Mouse (Mus musculus): ENCODE measurements at regions not wholly inside any gene's neighbourhood (a gene's known extent, or its start where the extent isn't known, plus 50 kb on each side); places are given as distances from the start of the nearest gene placed in this dataset.

GRCm38 (mm10) chr15:69346065-69346464 is 2845.4 kb upstream of the Lrrc6 start:
- no peak for ATAC-seq (ENCODE audit: low FRiP score)
- Histone ChIP-seq H3K4me1 (no peaks in the 10 kb centered on the region), H3K4me2 (replicated peaks) (no peak overlapping the region), H3K36me3 (no peaks in the 10 kb centered on the region), H3K9ac (no peak overlapping the region), H3K27me3 (no peaks in the 10 kb centered on the region), H3K4me3 (no peak overlapping the region), H3K9me3 (replicated peaks) (no peaks in the 10 kb centered on the region), H3K27ac (no peak overlapping the region)
- WGBS = 83% methylated on average over 1 of the region's 1 CpGs

GRCm38 (mm10) chr15:69342759-69343158 is 2842.0 kb upstream of the Lrrc6 start:
- Histone ChIP-seq H3K36me3 (no peaks in the 10 kb centered on the region), H3K27me3 (no peaks in the 10 kb centered on the region), H3K4me3 (no peak overlapping the region), H3K9me3 (replicated peaks) (no peaks in the 10 kb centered on the region), H3K4me1 (no peaks in the 10 kb centered on the region), H3K9ac (no peak overlapping the region), H3K4me2 (replicated peaks) (no peak overlapping the region), H3K27ac (no peak overlapping the region)
- WGBS = 51% methylated on average over 2 of the region's 2 CpGs
- ATAC-seq (ENCODE audit: low FRiP score) = no peak

GRCm38 (mm10) chr15:69336491-69336890 is 2835.8 kb upstream of the Lrrc6 start:
- ATAC-seq (ENCODE audit: low FRiP score) = no peak
- Histone ChIP-seq H3K36me3 (no peaks in the 10 kb centered on the region), H3K9ac (no peak overlapping the region), H3K9me3 (replicated peaks) (no peaks in the 10 kb centered on the region), H3K4me2 (replicated peaks) (no peak overlapping the region), H3K4me3 (no peak overlapping the region), H3K4me1 (no peaks in the 10 kb centered on the region), H3K27ac (no peak overlapping the region), H3K27me3 (no peaks in the 10 kb centered on the region)
- WGBS = 67% methylated on average over 2 of the region's 2 CpGs

- H3K4me2 ChIP-seq (replicated peaks) = no peak overlapping the region
- no peak overlapping the region for H3K4me3 ChIP-seq
- H3K27ac ChIP-seq = no peak overlapping the region
- no peaks in the 10 kb centered on the region for H3K9me3 ChIP-seq (replicated peaks)
- no peaks in the 10 kb centered on the region for H3K36me3 ChIP-seq
- no peak overlapping the region for H3K9ac ChIP-seq
- no peaks in the 10 kb centered on the region for H3K4me1 ChIP-seq
- no peaks in the 10 kb centered on the region for H3K27me3 ChIP-seq
- no peak for ATAC-seq (ENCODE audit: low FRiP score)
These were observed 2825.8 kb upstream of the Lrrc6 start for GRCm38 (mm10) chr15:69326537-69326936.

DNA sequence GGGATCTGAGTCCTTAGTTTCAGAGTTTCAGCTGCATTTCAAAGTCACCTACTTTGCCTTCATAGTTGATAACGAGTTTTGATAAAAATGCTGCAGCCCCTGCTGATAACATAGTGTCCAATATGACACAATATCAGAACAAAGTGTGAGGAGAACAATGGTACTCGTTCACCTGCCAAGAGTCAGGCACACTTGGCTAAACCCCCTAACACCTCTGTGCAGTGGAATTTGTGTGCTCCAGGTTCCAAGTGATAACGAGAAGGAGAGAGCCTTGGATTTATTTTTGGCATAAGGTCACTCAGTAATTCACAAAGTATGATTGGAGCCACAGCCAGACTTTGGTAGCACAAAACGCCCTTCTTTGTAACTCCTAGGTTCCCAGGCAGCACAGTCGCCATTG is 2802.4 kb upstream of the Lrrc6 start:
- H3K9me3 ChIP-seq (replicated peaks) = no peaks in the 10 kb centered on the region
- H3K36me3 ChIP-seq = no peaks in the 10 kb centered on the region
- no peak overlapping the region for H3K27ac ChIP-seq
- H3K4me1 ChIP-seq = no peaks in the 10 kb centered on the region
- 74% methylated on average over 5 of the region's 5 CpGs for WGBS
- no peak overlapping the region for H3K4me2 ChIP-seq (replicated peaks)
- no peaks in the 10 kb centered on the region for H3K27me3 ChIP-seq
- no peak for ATAC-seq (ENCODE audit: low FRiP score)
- H3K4me3 ChIP-seq = no peak overlapping the region
- no peak overlapping the region for H3K9ac ChIP-seq

DNA sequence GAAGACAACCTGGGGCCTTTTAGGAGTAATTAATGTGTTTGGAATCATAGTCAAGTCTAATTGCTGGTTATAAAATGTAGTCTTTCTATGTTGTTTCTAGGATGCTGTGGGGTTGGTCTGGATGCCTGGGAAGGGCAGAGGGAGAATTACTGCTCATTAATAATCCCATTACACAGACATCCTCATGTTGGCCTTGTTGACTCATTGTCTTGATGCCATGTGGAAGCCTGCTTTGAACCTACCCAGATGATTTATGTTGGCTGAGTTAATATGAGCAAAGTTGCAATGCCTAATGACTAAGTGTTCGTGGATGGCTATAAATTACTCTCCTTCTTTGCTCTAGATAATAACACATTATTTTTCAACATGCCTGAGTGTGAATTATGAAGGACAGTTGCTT is 2790.6 kb upstream of the Lrrc6 start:
- ATAC-seq (ENCODE audit: low FRiP score) = no peak
- H3K27me3 ChIP-seq = no peaks in the 10 kb centered on the region
- no peak overlapping the region for H3K27ac ChIP-seq
- no peak overlapping the region for H3K9ac ChIP-seq
- H3K4me2 ChIP-seq (replicated peaks) = no peak overlapping the region
- no peaks in the 10 kb centered on the region for H3K9me3 ChIP-seq (replicated peaks)
- no peak overlapping the region for H3K4me3 ChIP-seq
- 75% methylated on average over 1 of the region's 1 CpGs for WGBS
- no peaks in the 10 kb centered on the region for H3K4me1 ChIP-seq
- H3K36me3 ChIP-seq = no peaks in the 10 kb centered on the region

- H3K4me2 ChIP-seq (replicated peaks) = no peak overlapping the region
- H3K4me3 ChIP-seq = no peak overlapping the region
- H3K4me1 ChIP-seq = no peaks in the 10 kb centered on the region; the same call in 1 of the 2 replicates
- no peak for ATAC-seq (ENCODE audit: low FRiP score)
- no peaks in the 10 kb centered on the region for H3K27me3 ChIP-seq
- H3K36me3 ChIP-seq = no peaks in the 10 kb centered on the region
- H3K9me3 ChIP-seq (replicated peaks) = no peaks in the 10 kb centered on the region
- H3K9ac ChIP-seq = no peak overlapping the region
- no peak overlapping the region for H3K27ac ChIP-seq
These were observed 2775.0 kb upstream of the Lrrc6 start for GRCm38 (mm10) chr15:69275546-69276255.

- WGBS = 67% methylated on average over 8 of the region's 8 CpGs
- Histone ChIP-seq H3K9ac (no peak overlapping the region), H3K4me3 (no peak overlapping the region), H3K4me2 (replicated peaks) (no peak overlapping the region), H3K36me3 (no peaks in the 10 kb centered on the region), H3K4me1 (no peaks in the 10 kb centered on the region; the same call in 1 of the 2 replicates), H3K27ac (no peak overlapping the region), H3K27me3 (no peaks in the 10 kb centered on the region), H3K9me3 (replicated peaks) (no peaks in the 10 kb centered on the region)
- ATAC-seq (ENCODE audit: low FRiP score) = no peak
These were observed 2773.6 kb upstream of the Lrrc6 start for GRCm38 (mm10) chr15:69274225-69274766.

DNA sequence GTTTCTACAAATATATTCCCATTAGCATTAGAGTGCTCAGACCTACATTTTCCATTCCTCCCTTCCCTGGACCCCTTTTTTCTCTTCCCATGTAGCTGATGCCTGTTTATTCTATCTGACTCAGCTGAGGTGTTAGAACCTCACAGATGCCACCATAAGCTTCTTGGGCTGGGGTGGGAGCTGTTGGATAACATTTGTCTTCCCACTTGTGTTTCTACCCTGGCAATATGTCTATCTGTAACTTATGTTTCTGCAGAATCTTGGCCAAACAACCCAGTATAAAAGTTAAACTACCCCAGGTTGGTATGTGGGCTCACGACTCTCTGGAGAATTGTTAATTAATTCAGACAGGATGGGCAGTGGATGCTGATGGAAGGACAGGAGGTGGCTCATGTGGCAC is 2772.8 kb upstream of the Lrrc6 start:
- H3K4me2 ChIP-seq (replicated peaks) = no peak overlapping the region

DNA sequence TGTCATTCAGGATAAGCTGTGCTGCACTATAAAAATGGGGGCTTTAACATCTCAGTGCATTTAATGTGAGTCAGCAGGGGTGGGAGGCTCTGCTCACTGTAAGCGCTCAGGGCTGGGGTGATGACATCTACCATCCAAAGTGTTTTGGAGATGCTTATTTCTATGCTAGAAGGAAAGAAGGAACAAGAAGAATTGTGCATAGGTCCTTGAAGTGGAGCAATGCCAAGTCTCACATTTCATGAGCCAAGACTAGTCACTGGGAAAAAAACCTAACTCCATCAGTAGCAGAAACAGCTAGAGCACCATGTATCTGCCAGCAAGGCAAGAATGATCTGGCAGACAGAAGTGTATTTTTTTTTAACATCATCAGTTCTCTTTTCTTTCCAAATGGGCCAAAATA is 2761.2 kb upstream of the Lrrc6 start:
- no peak overlapping the region for H3K27ac ChIP-seq
- H3K4me1 ChIP-seq = 0 out of 2 replicates have a peak, but pooled peaks cover 4% of the 10 kb centered on the region
- WGBS = 92% methylated on average over 1 of the region's 1 CpGs
- no peaks in the 10 kb centered on the region for H3K27me3 ChIP-seq
- no peak overlapping the region for H3K4me2 ChIP-seq (replicated peaks)
- no peak overlapping the region for H3K4me3 ChIP-seq
- H3K9ac ChIP-seq = no peak overlapping the region
- H3K36me3 ChIP-seq = no peaks in the 10 kb centered on the region
- no peaks in the 10 kb centered on the region for H3K9me3 ChIP-seq (replicated peaks)
- ATAC-seq (ENCODE audit: low FRiP score) = no peak

More for the DNA sequence above, 2772.8 kb upstream of the Lrrc6 start:
- no peak overlapping the region for H3K27ac ChIP-seq
- H3K9ac ChIP-seq = no peak overlapping the region
- H3K9me3 ChIP-seq (replicated peaks) = no peaks in the 10 kb centered on the region
- H3K27me3 ChIP-seq = no peaks in the 10 kb centered on the region
- no peak for ATAC-seq (ENCODE audit: low FRiP score)
- H3K4me1 ChIP-seq = no peaks in the 10 kb centered on the region; the same call in 1 of the 2 replicates
- WGBS = 73% methylated on average over 1 of the region's 1 CpGs
- no peak overlapping the region for H3K4me3 ChIP-seq
- no peaks in the 10 kb centered on the region for H3K36me3 ChIP-seq

DNA sequence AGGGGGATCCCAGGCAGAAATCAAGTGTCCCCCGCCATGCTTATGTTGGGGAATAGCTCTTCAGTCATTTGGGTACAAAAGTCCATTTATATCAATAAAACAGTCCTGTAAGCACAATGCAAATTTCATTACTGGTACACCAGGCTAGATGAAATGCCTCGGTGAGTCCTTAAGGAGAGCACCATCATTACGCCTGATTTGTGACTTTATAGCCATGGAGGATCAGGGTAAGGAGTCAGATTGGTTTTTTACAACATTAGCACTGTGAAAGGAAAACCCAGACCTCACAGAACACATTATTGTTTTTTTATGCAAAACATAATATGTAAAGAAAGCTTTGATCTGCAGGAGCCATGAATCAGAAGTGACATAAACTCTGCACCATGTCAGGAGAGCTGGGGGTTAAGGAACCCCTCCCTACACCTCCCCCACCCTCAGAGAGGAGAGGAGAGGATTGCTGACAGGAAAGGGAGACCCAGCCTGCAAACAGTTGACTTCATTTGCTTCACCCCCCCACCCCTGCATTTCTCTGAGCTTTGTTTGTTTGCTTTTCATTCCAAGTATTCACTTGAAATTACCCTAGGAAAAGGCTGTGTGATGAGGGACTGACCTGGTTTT is 2756.6 kb upstream of the Lrrc6 start:
- Histone ChIP-seq H3K4me3 (no peak overlapping the region), H3K4me2 (replicated peaks) (no peak overlapping the region), H3K9me3 (replicated peaks) (no peaks in the 10 kb centered on the region), H3K36me3 (no peaks in the 10 kb centered on the region), H3K27ac (no peak overlapping the region), H3K9ac (no peak overlapping the region), H3K4me1 (0 out of 2 replicates have a peak, but pooled peaks cover 4% of the 10 kb centered on the region), H3K27me3 (no peaks in the 10 kb centered on the region)
- WGBS = 61% methylated on average over 3 of the region's 3 CpGs
- no peak for ATAC-seq (ENCODE audit: low FRiP score)

- Histone ChIP-seq H3K9ac (no peak overlapping the region), H3K27me3 (no peaks in the 10 kb centered on the region), H3K27ac (no peak overlapping the region), H3K4me3 (no peak overlapping the region), H3K36me3 (no peaks in the 10 kb centered on the region), H3K9me3 (replicated peaks) (no peaks in the 10 kb centered on the region), H3K4me2 (replicated peaks) (no peak overlapping the region), H3K4me1 (0 out of 2 replicates have a peak, but pooled peaks cover 4% of the 10 kb centered on the region)
- 92% methylated on average over 2 of the region's 2 CpGs for WGBS
- ATAC-seq (ENCODE audit: low FRiP score) = no peak
These were observed 2753.0 kb upstream of the Lrrc6 start for GRCm38 (mm10) chr15:69253698-69254097.

DNA sequence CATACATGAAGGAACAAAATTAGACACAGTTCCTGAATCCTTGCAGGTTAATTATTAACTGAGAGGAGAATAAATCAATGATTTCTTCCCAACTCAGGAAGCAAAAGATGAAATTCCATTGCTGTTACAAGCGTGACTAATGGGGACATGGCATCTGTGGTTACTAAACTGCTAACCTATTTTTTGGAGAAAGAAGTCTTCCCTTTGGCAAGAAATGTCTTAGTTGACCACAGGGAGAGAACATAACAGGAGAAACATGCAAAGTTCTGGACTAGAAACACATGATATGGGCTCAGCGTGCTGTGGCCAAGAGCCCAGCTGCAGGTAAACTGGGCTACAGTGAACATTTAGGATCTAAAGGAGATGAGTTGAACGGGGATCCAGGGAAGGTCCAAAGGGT is 2751.4 kb upstream of the Lrrc6 start:
- H3K27me3 ChIP-seq = no peaks in the 10 kb centered on the region
- no peak overlapping the region for H3K9ac ChIP-seq
- no peak for ATAC-seq (ENCODE audit: low FRiP score)
- H3K4me3 ChIP-seq = no peak overlapping the region
- no peak overlapping the region for H3K4me2 ChIP-seq (replicated peaks)
- no peak overlapping the region for H3K27ac ChIP-seq
- WGBS = 89% methylated on average over 3 of the region's 3 CpGs
- H3K9me3 ChIP-seq (replicated peaks) = no peaks in the 10 kb centered on the region
- no peaks in the 10 kb centered on the region for H3K36me3 ChIP-seq
- H3K4me1 ChIP-seq = no peaks in the 10 kb centered on the region

Data from hindbrain, embryonic 12.5 days (tissue).